Mouse (Mus musculus) liver, embryonic 14.5 days (tissue): ENCODE measurements around the gene Ddx23. TPM values are rescaled to one million over a fixed set of nuclear protein-coding genes. Genes with fewer than 3 reads are reported as not detected.
A peak's percentile ranks its signal among the peaks of the same experiment; 100 is the strongest.

Source experiments
- ATAC-seq: fragments of 200-750 bp; cut with Nextera tagmentation; 2 replicates; pipeline ENCODE4 v1.8.0; 2017; ENCODE audit warnings: moderate number of reproducible peaks, mild to moderate bottlenecking, moderate library complexity; ENCODE audit not compliant: insufficient read depth
- DNase-seq, 3 experiments: peaks; one replicate each; pipeline ENCODE4 v3.0.0-alpha.2; 2012 to 2013; ENCODE audit warnings: low read depth in 3 of 3, low spot score in 3 of 3
- H3K27ac ChIP-seq: fragments of 300-500 bp; sonication (generic); 2 replicates; pipeline ENCODE4 v1.5.1; 2014; ENCODE audit warnings: moderate library complexity, mild to moderate bottlenecking, control low read depth, inconsistent platforms
- H3K27me3 ChIP-seq: fragments of 300-500 bp; sonication (generic); 2 replicates; pipeline ENCODE4 v1.6.1; 2014; ENCODE audit warnings: mild to moderate bottlenecking, low read length, moderate library complexity; ENCODE audit not compliant: control insufficient read depth, insufficient read depth
- H3K36me3 ChIP-seq: fragments of 300-500 bp; sonication (generic); replicated peaks from 2 replicates; pipeline ENCODE4 v1.6.1; 2014; ENCODE audit warnings: low read depth; ENCODE audit not compliant: control insufficient read depth, insufficient read depth
- H3K4me1 ChIP-seq, 2 experiments: fragments of 200-500 bp in 1 of 2; fragments of 300-500 bp in 1 of 2; sonication (generic) in 1 of 2; replicated peaks; 2 replicates each; pipeline ENCODE4 v1.6.1; 2012 to 2014; ENCODE audit warnings: antibody characterized with exemption in 1 of 2, inconsistent platforms in 1 of 2, low read length in 1 of 2; ENCODE audit not compliant: control insufficient read depth in 2 of 2, insufficient read depth in 2 of 2
- H3K4me2 ChIP-seq: fragments of 300-500 bp; sonication (generic); 2 replicates; pipeline ENCODE4 v1.6.1; 2014; ENCODE audit warnings: low read depth, mild to moderate bottlenecking, control low read depth, moderate library complexity
- H3K4me3 ChIP-seq, 2 experiments: fragments of 200-500 bp in 1 of 2; fragments of 300-500 bp in 1 of 2; sonication (generic) in 1 of 2; 2 replicates each; pipeline ENCODE4 v1.5.1; 2012 to 2014; ENCODE audit warnings: low read depth in 2 of 2, low read length in 2 of 2, mild to moderate bottlenecking in 2 of 2, control low read depth in 1 of 2, inconsistent platforms in 1 of 2, moderate library complexity in 1 of 2; ENCODE audit not compliant: insufficient read depth in 1 of 2
- H3K9ac ChIP-seq: fragments of 300-500 bp; sonication (generic); replicated peaks from 2 replicates; pipeline ENCODE4 v1.6.1; 2014; ENCODE audit warnings: mild to moderate bottlenecking, control low read depth, moderate library complexity
- H3K9me3 ChIP-seq: fragments of 300-500 bp; sonication (generic); 2 replicates; pipeline ENCODE4 v1.6.1; 2016; ENCODE audit warnings: low read length, mixed read lengths; ENCODE audit not compliant: control insufficient read depth
- CTCF ChIP-seq: IDR thresholded peaks from 2 replicates; pipeline ENCODE4 v1.5.1; 2016; ENCODE audit warnings: antibody characterized with exemption, low read depth, control low read depth
- EP300 ChIP-seq: IDR thresholded peaks from 2 replicates; pipeline ENCODE4 v1.6.1; 2016; ENCODE audit warnings: antibody characterized with exemption, low read depth
- WGBS: fragments of 180-500 bp; shearing (Covaris S2); extraction: QIAGEN DNeasy Blood & Tissue Kit; methylation state at CpG from one replicate; pipeline ENCODE4 v1.1.7; 2014; ENCODE audit not compliant: insufficient replicate concordance; 5-methylcytosine and 5-hydroxymethylcytosine counted together
- polyA plus RNA-seq, 2 experiments: library from polyadenylated mRNA; depleted of rRNA in 1 of 2; stranded (reverse) in 1 of 2; unstranded in 1 of 2; fragments of >200 nt; fragmentation: Nextera tagmentation in 1 of 2; extraction: Ambion mirVana in 1 of 2; gene quantifications; 2 replicates each; pipeline versions ENCODE4 v1.2.1 to v1.2.3; 2012 to 2014

The Ddx23 gene
- polyA plus RNA-seq (2012; rRNA removed) (16.5 and 23.4 TPM in 2 replicates), polyA plus RNA-seq (2014; fragmentation: Nextera tagmentation; extraction: Ambion mirVana) (11.0 and 11.7 TPM in 2 replicates)

DNA sequence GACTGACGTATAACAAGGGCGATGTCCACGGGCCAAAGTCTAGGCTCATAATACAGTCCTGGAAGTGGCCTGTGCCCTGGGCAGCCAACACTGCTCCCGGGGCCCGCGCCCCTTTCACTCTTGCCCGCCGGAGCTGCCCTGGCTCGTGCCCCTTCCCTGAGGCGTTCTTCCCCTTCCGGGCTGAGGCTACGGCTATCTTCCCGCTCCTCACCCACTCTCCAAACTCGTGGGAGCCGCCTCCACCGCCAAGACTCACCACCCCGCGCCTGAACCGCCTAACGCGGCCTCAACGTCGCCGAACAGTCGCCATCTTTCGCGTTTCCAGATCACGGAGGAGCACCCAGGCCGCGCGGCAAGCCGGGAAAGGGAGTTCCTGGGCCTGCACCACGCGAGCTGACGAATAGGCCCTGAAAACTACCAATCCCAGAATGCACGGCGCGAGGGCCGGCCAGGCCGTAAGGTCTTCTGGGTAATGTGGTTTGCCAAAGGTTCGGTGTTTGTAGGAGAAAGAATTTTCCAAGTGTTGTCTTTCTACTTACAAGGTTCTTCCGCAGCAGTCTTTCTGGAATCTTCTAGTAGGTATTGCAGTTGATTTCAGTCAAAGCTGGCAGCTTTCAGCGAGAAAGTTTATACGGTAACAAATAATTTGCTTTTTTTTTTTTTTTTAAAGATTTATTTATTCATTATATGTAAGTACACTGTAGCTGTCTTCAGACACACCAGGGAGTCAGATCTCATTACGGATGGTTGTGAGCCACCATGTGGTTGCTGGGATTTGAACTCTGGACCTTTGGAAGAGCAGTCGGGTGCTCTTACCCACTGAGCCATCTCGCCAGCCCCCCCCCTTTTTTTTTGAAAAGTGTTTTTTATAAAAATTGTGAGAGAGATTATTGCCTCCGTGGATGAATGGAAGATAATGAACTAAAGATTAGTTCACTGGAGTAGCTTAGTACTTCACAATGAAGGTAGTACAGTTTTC, at the start of gene Ddx23:
Gene Ddx23, minus strand, starts transcription at position 328 of the 979 bp plus-strand sequence.
- Histone ChIP-seq H3K4me2 (peak within 1 kb of the TSS; percentile 88), H3K4me1 (peaks cover 0 to 4% of the 10 kb centered on the region in 2 experiments; a peak in 1 of 4 replicates), H3K36me3 (peaks cover 16% of the 10 kb centered on the region), H3K9me3 (no peaks in the 10 kb centered on the region), H3K27ac (peak within 1 kb of the TSS; percentile 83), H3K9ac (peak within 1 kb of the TSS; percentile 97), H3K27me3 (no peaks in the 10 kb centered on the region; the same call in 1 of the 2 replicates), H3K4me3 (peak within 1 kb of the TSS; percentile 90 to 95)
- no peak for TF ChIP-seq CTCF
- no peak for TF ChIP-seq EP300
- WGBS, result 3% methylated on average over 47 of the region's 48 CpGs
- ATAC-seq, result peak; percentile 95
- peak; percentile 91 to 94 (median 93) for DNase-seq

DNA sequence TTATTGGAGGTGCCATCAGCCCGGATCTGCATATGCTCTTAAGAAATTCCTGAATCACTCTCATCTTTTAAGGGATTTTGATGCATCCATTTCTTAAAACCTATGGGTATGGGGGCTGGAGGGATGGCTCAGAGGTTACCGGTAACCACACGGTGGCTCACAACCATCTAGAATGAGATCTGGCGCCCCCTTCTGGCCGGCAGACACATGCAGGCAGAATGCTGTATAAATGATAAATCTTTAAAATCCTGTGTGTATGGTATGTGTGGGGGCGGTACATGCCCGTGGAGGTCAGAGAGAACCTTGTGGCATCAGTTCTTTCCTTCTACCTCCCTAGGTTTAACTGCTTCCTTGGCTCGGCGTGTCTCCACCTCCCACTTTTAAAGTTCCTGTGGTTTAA, 47.7 kb upstream of the Ddx23 start:
- H3K27ac ChIP-seq, result no peak overlapping the region
- TF ChIP-seq EP300 (no peak), CTCF (peak; percentile 90)
- ATAC-seq, result no peak
- 0 out of 4 replicates have a peak, but pooled peaks cover 0 to 3% of the 10 kb centered on the region in 2 experiments for H3K4me1 ChIP-seq
- H3K9me3 ChIP-seq, result no peaks in the 10 kb centered on the region
- H3K4me2 ChIP-seq, result no peak overlapping the region
- WGBS, result 11% methylated on average over 9 of the region's 9 CpGs
- no peaks in the 10 kb centered on the region for H3K36me3 ChIP-seq
- no peaks in the 10 kb centered on the region; the same call in 1 of the 2 replicates for H3K27me3 ChIP-seq
- H3K4me3 ChIP-seq, result no peak overlapping the region
- peak in 2 of 3 experiments; percentile 33 to 40 for DNase-seq
- H3K9ac ChIP-seq, result no peak overlapping the region

GRCm38 (mm10) chr15:98707766-98708372, 45.2 kb upstream of the Ddx23 start, which contains the start of gene Ccdc65:
Ccdc65 (plus strand) TSS chr15:98708207.
- Histone ChIP-seq H3K9ac (no peak within 1 kb of the TSS), H3K27me3 (peaks cover 7% of the 10 kb centered on the region), H3K9me3 (no peaks in the 10 kb centered on the region), H3K27ac (no peak within 1 kb of the TSS), H3K36me3 (no peaks in the 10 kb centered on the region), H3K4me2 (peak within 1 kb of the TSS; percentile 52), H3K4me3 (peak within 1 kb of the TSS in 1 of 2 experiments; percentile 43; a peak in 2 of 4 replicates), H3K4me1 (0 out of 4 replicates have a peak, but pooled peaks cover 0 to 3% of the 10 kb centered on the region in 2 experiments)
- WGBS, result 15% methylated on average over 16 of the region's 16 CpGs
- DNase-seq (peak; percentile 57 to 66 (median 59)), ATAC-seq (no peak)
- TF ChIP-seq EP300 (no peak), CTCF (peak; percentile 75)

DNA sequence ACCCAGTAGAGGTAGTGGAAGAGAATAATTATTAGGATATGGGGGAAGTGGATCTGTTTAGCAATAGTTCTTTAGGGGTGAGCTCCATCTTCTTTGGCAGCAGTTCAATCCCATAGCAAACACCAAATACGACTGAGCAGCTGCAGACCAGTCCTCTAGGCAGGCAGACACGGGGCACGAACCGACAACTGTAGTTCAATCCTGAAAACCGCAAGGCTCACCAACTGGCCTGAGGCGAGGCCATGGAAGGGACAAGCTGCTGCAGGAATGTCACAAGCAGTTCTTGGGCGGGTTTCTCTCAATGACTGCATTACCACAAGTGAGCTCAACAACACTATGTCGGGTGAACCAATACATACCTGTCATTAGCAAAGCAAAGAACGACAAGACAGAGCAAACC, 41.6 kb upstream of the Ddx23 start:
- ATAC-seq (no peak), DNase-seq (no peak)
- Histone ChIP-seq H3K4me2 (no peak overlapping the region), H3K27ac (no peak overlapping the region), H3K27me3 (peaks cover 14% of the 10 kb centered on the region), H3K4me1 (0 out of 4 replicates have a peak, but pooled peaks cover 0 to 3% of the 10 kb centered on the region in 2 experiments), H3K4me3 (no peak overlapping the region), H3K9ac (no peak overlapping the region), H3K36me3 (no peaks in the 10 kb centered on the region), H3K9me3 (no peaks in the 10 kb centered on the region)
- 52% methylated on average over 9 of the region's 9 CpGs for WGBS
- TF ChIP-seq EP300, result no peak
- no peak for TF ChIP-seq CTCF
